Mouse (Mus musculus) stomach, embryonic 14.5 days (tissue): ENCODE measurements around the gene Dcaf6. TPM values are rescaled to one million over a fixed set of nuclear protein-coding genes. Genes with fewer than 3 reads are reported as not detected.

Experiments used
- ATAC-seq: fragments of 200-750 bp; cut with Nextera tagmentation; 2 replicates; pipeline ENCODE4 v1.8.0; 2017; ENCODE audit warnings: low read depth, moderate TSS enrichment; ENCODE audit not compliant: insufficient number of reproducible peaks, insufficient read depth, low FRiP score
- H3K27ac ChIP-seq: fragments of 300-500 bp; sonication (generic); 2 replicates; pipeline ENCODE4 v1.5.1; 2014; ENCODE audit warnings: mild to moderate bottlenecking, low read length, moderate library complexity, mixed read lengths
- H3K27me3 ChIP-seq: fragments of 300-500 bp; sonication (generic); 2 replicates; pipeline ENCODE4 v1.6.1; 2014; ENCODE audit warnings: low read length, control low read depth, mixed read lengths; ENCODE audit not compliant: control insufficient read depth, insufficient read depth
- H3K36me3 ChIP-seq: fragments of 300-500 bp; sonication (generic); 2 replicates; pipeline ENCODE4 v1.6.1; 2014; ENCODE audit warnings: mild to moderate bottlenecking, control low read depth, low read length, moderate library complexity, mixed read lengths; ENCODE audit not compliant: control insufficient read depth, insufficient read depth
- H3K4me1 ChIP-seq: fragments of 300-500 bp; sonication (generic); 2 replicates; pipeline ENCODE4 v1.6.1; 2014; ENCODE audit warnings: low read length, control low read depth, mixed read lengths; ENCODE audit not compliant: control insufficient read depth, insufficient read depth
- H3K4me2 ChIP-seq: fragments of 300-500 bp; sonication (generic); replicated peaks from 2 replicates; pipeline ENCODE4 v1.6.1; 2014; ENCODE audit warnings: low read depth, low read length, control low read depth
- H3K4me3 ChIP-seq: fragments of 300-500 bp; sonication (generic); 2 replicates; pipeline ENCODE4 v1.5.1; 2014; ENCODE audit warnings: low read depth, low read length, control low read depth
- H3K9ac ChIP-seq: fragments of 300-500 bp; sonication (generic); replicated peaks from 2 replicates; pipeline ENCODE4 v1.6.1; 2014; ENCODE audit warnings: low read depth, mild to moderate bottlenecking, control low read depth, low read length, moderate library complexity, mixed read lengths
- H3K9me3 ChIP-seq: fragments of 300-500 bp; sonication (generic); 2 replicates; pipeline ENCODE4 v1.6.1; 2016; ENCODE audit warnings: low read depth, low read length, control low read depth; ENCODE audit not compliant: control insufficient read depth
- WGBS: fragments of 180-500 bp; shearing (Covaris S2); extraction: QIAGEN DNeasy Blood & Tissue Kit; methylation state at CpG from one replicate; pipeline ENCODE4 v1.1.7; 2014; 5-methylcytosine and 5-hydroxymethylcytosine counted together
- polyA plus RNA-seq: library from polyadenylated mRNA; unstranded; fragments of >200 nt; fragmentation: Nextera tagmentation; extraction: Ambion mirVana; gene quantifications from 2 replicates; pipeline ENCODE4 v1.2.1, GENCODE M21; 2014

Gene Dcaf6
- polyA plus RNA-seq, 1 experiment from 2014 or later = 26.1 TPM

DNA sequence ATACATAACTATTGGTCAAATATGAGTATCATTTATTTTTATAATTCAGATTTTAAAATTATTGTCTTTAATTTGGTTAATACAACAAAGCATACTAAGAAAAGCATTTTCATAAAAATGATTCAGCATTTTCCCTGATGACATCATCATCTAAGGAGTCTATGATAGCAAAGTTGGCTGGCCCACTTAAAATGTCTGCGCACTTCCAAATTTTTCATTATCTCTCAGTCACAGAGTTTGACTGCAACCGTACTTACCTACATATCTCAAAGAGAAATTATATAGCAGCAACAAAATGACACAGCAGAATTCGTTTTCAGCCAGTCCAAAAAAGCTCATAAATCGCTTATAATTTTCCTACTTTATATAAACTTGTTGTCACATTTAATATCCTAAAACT is 64.3 kb downstream of the Dcaf6 start:
- Histone ChIP-seq H3K27me3 (no peaks in the 10 kb centered on the region), H3K9ac (no peak overlapping the region), H3K27ac (no peak overlapping the region), H3K4me2 (no peak overlapping the region), H3K4me1 (no peaks in the 10 kb centered on the region), H3K4me3 (no peak overlapping the region), H3K36me3 (no peaks in the 10 kb centered on the region), H3K9me3 (no peaks in the 10 kb centered on the region)
- no peak for ATAC-seq
- WGBS = 91% methylated on average over 4 of the region's 4 CpGs

DNA sequence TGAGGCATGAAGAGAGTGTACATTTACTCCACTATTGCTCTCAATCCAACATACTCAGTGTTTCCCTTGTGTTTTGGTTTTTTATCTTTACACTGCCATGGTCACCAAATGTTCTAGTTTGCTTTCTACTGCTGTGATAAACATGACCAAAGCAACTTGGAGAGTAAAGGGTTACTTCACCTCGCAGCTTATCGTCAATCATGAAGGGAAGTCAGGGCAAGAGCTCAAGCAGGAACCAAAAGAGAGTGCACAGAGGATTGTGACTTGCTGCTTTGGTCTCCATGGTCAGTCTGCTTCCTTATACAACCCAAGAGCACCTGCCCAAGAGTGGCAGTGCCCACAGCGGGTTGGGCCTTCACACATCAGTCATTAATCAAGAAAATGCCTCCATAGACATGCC is 65.4 kb downstream of the Dcaf6 start:
- ATAC-seq = no peak
- WGBS = 55% methylated on average over 3 of the region's 3 CpGs

DNA sequence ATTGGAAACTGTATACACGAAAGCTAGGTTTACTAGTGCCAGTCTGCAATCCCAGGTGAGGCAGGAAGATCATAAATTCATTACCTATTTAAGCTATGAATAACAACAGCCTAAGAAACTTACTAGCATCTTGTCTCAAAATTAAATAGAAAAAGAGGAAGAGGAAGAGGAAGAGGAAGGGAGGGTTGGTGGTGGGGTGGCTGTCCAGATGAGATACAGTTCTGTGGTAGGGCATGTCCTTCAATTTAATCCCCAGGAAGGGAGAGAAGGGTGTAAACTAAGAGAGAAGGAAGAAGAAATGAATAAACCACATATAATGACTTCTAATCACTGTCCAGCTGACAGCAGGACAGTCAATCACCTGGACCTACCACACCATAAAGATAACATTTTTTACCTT is 67.2 kb downstream of the Dcaf6 start:
- 86% methylated on average over 1 of the region's 1 CpGs for WGBS
- no peak overlapping the region for H3K9ac ChIP-seq
- no peak overlapping the region for H3K4me3 ChIP-seq
- H3K9me3 ChIP-seq = no peaks in the 10 kb centered on the region
- peaks cover 2% of the 10 kb centered on the region; the same call in 1 of the 2 replicates for H3K36me3 ChIP-seq
- no peak for ATAC-seq
- no peak overlapping the region for H3K4me2 ChIP-seq
- no peak overlapping the region for H3K27ac ChIP-seq
- H3K4me1 ChIP-seq = no peaks in the 10 kb centered on the region
- H3K27me3 ChIP-seq = no peaks in the 10 kb centered on the region

More for the DNA sequence above, 65.4 kb downstream of the Dcaf6 start:
- Histone ChIP-seq H3K4me2 (no peak overlapping the region), H3K9ac (no peak overlapping the region), H3K9me3 (no peaks in the 10 kb centered on the region), H3K4me1 (no peaks in the 10 kb centered on the region), H3K27me3 (no peaks in the 10 kb centered on the region), H3K36me3 (no peaks in the 10 kb centered on the region), H3K27ac (no peak overlapping the region), H3K4me3 (no peak overlapping the region)

DNA sequence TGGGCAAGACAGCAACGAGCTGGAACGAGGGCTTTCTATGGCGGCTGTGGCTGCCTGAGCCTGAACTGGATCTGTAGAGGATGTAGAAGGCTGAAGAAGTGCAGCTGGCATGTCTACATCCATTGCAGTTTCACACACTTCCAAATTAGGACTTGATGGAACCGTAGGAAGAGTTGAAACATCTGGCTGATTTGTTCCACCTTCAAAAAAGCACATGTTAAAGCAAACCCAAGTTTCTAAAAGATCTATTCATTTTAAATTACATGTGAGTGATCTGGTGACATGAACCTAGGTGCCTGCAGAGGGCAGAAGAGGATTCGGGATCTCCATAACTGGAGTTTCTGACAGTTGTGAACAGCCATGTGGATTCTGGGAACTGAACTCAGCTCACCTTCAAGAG is 71.6 kb downstream of the Dcaf6 start:
- Histone ChIP-seq H3K9ac (no peak overlapping the region), H3K36me3 (peaks cover 2% of the 10 kb centered on the region; the same call in 1 of the 2 replicates), H3K9me3 (no peaks in the 10 kb centered on the region), H3K4me1 (no peaks in the 10 kb centered on the region), H3K4me3 (no peak overlapping the region), H3K27ac (no peak overlapping the region), H3K27me3 (no peaks in the 10 kb centered on the region), H3K4me2 (no peak overlapping the region)
- 37% methylated on average over 5 of the region's 5 CpGs for WGBS
- ATAC-seq = peak; percentile 53; the same call in 1 of the 2 replicates

DNA sequence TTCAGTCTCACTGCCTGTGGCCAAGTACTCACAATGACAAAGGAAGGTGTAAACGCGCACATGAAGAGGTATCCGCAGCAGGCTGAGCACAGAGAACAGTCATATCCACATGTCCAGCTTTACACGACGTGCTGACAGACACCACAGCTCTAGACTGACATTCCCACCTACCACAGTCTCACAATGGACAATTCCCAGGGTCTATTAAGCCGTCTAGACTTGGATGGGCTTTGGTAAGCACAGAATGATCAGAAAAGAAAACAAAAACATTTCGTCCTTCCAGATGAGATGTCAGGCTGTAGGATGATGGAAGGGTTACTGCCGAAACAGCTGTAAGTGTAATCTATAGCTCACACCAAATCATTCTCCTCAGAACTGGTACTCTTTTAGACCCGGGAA is 73.8 kb downstream of the Dcaf6 start:
- no peak overlapping the region for H3K9ac ChIP-seq
- 74% methylated on average over 9 of the region's 9 CpGs for WGBS
- no peak for ATAC-seq
- H3K4me1 ChIP-seq = no peaks in the 10 kb centered on the region
- H3K4me3 ChIP-seq = no peak overlapping the region
- H3K9me3 ChIP-seq = no peaks in the 10 kb centered on the region
- no peaks in the 10 kb centered on the region for H3K27me3 ChIP-seq
- peaks cover 2% of the 10 kb centered on the region; the same call in 1 of the 2 replicates for H3K36me3 ChIP-seq
- no peak overlapping the region for H3K27ac ChIP-seq
- no peak overlapping the region for H3K4me2 ChIP-seq

DNA sequence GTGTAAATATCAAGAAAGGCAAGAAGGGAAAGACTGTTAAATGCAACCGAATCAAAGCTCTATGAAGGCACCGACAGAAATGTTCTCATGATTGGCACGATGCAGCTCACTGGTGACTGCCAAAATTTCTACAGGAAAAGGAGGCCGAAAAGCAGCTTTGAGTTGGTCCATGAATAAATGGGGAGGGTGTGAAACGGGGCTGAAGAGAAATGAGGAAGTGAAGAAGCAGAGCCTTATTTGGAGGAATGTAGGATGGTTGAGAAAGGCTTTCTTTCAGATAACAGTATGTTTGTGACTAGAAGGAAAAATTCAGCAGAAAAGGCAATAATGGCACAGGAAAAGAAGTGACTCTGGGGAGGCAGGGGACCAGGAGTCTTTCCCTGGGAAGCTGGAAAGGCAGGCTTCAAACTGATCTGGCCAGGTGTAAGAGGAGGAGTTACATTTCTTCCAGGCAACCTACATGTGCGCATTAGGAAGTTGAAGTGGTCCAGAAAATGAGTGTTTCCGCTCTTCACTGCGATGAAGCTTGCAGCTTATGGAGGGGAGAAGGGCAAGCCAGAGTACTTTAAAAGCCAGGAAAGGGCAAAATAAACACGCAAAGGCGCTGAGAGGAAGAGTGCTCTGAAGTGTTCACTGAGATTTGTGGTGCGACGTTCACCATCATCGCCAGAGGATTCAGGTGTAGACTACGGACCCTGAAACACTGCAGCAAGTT is 74.3 kb downstream of the Dcaf6 start:
- H3K27ac ChIP-seq = no peak overlapping the region
- 78% methylated on average over 14 of the region's 14 CpGs for WGBS

DNA sequence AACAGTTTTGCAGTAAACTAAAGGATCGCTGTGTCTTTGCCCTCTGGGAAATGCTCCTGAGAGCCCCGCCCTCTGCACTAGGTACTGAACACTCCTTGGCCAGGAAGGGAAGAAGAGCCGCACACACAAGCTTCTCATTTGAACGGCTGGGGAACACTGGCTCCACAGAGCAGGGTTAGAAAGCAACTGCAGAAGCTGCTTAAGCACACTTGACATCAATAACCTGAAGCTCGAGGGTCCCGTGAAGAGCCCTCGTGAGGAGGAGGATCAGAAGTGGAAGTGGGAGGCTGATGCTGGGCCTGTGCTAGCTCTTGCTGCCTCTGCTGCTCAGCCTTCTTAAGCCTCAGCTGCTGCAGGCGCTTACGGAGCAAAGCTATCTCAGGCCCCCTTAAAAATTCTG is 86.4 kb downstream of the Dcaf6 start:
- Histone ChIP-seq H3K27me3 (no peaks in the 10 kb centered on the region), H3K9me3 (no peaks in the 10 kb centered on the region), H3K27ac (no peak overlapping the region), H3K4me1 (no peaks in the 10 kb centered on the region), H3K9ac (no peak overlapping the region), H3K4me3 (no peak overlapping the region), H3K4me2 (no peak overlapping the region), H3K36me3 (no peaks in the 10 kb centered on the region)
- no peak for ATAC-seq
- WGBS = 60% methylated on average over 9 of the region's 9 CpGs

More for the DNA sequence above, 74.3 kb downstream of the Dcaf6 start:
- Histone ChIP-seq H3K4me3 (no peak overlapping the region), H3K9ac (no peak overlapping the region), H3K9me3 (no peaks in the 10 kb centered on the region), H3K4me2 (no peak overlapping the region), H3K36me3 (peaks cover 2% of the 10 kb centered on the region; the same call in 1 of the 2 replicates), H3K27me3 (no peaks in the 10 kb centered on the region), H3K4me1 (no peaks in the 10 kb centered on the region)
- no peak for ATAC-seq

DNA sequence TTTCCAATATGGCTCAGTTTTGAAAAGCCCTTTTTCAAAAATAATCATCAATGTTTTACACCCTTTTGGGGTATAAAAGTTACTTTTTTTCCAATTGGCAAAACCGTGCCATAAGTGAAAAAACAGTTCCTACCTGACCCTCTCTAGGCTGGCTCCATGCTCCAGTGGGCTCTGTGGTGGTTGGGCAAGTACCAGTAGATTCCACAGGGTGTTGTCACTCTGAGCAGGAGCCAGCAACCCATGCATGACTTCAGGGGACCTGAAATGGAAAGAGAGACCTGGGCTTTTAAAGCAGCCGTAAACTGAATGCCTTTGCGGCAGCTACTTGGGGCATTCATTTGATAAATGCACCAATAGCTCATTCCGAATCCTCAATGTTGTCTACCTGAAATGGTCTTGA is 89.3 kb downstream of the Dcaf6 start:
- Histone ChIP-seq H3K27me3 (no peaks in the 10 kb centered on the region), H3K9ac (no peak overlapping the region), H3K9me3 (no peaks in the 10 kb centered on the region), H3K4me2 (no peak overlapping the region), H3K27ac (no peak overlapping the region), H3K36me3 (no peaks in the 10 kb centered on the region), H3K4me3 (no peak overlapping the region), H3K4me1 (no peaks in the 10 kb centered on the region)
- WGBS = 92% methylated on average over 4 of the region's 4 CpGs
- ATAC-seq = no peak

DNA sequence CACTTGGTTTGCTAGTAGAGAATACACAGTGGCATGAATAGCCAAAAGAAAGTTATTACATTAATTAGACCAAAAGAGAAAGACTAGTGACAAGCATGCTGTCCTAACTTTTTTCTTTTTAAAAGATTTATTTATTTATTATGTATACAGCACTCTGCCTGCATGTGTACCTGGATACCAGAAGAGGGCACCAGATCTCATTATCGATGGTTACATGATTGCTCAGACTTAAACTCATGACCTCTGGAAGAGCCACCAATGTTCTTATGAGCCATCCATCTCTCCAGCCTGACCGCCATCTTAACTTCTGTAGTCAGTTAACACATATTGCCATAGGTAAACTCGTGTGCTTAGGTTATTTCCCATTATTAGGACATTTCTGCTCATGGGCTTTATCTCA is 95.2 kb downstream of the Dcaf6 start:
- no peak overlapping the region for H3K4me2 ChIP-seq
- ATAC-seq = no peak
- no peaks in the 10 kb centered on the region for H3K27me3 ChIP-seq
- no peak overlapping the region for H3K27ac ChIP-seq
- no peaks in the 10 kb centered on the region for H3K36me3 ChIP-seq
- no peaks in the 10 kb centered on the region for H3K4me1 ChIP-seq
- H3K4me3 ChIP-seq = no peak overlapping the region
- H3K9ac ChIP-seq = no peak overlapping the region
- no peaks in the 10 kb centered on the region for H3K9me3 ChIP-seq
- 91% methylated on average over 3 of the region's 3 CpGs for WGBS
